Mouse (Mus musculus): ENCODE measurements around the gene Fpr3. TPM values are rescaled to one million over a fixed set of nuclear protein-coding genes. Genes with fewer than 3 reads are reported as not detected.

Gene Fpr3
- polyA plus RNA-seq, 1 experiment = not detected

DNA sequence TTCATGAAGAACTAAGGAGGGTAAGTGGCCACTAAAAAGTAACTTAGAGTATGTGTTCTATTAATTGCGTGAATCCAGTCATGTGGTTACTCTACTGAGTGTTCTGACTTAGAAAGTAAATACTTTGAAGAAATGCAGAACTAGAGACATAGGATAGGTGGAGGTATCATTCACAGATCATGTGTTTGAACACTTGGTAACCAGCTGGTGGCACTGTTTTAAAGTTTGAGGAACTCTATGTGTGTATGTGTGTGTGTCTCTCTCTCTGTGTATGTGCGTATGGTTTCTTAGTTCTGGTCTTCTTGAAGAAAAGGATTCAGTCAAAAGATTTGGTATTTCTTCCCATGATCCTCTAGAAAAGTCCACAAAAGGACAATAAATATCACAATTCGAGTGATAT is 27.5 kb upstream of the Fpr3 start:
- H3K27me3 ChIP-seq (ENCODE audit: control insufficient read depth, insufficient read depth, low read length) = no peaks in the 10 kb centered on the region
- WGBS = 56% methylated on average over 3 of the region's 3 CpGs
- no peak overlapping the region for H3K4me3 ChIP-seq (ENCODE audit: extremely low read depth, insufficient read depth, insufficient read length)
- no peaks in the 10 kb centered on the region for H3K4me1 ChIP-seq (ENCODE audit: control insufficient read depth, insufficient read depth, insufficient read length)
- no peak for DNase-seq (ENCODE audit: low read depth in 1 of 2, low spot score in 2 of 2)
- H3K27ac ChIP-seq (ENCODE audit: insufficient read depth, low read length) = no peak overlapping the region
- TF ChIP-seq CTCF (IDR thresholded peaks at IDR 0.05; ENCODE audit: extremely low read depth, insufficient read depth, insufficient read length, insufficient replicate concordance) = no peak
- no peak for TF ChIP-seq POLR2A (IDR thresholded peaks at IDR 0.05; ENCODE audit: low read depth, low read length)
- no peaks in the 10 kb centered on the region for H3K36me3 ChIP-seq (ENCODE audit: control insufficient read depth, insufficient read depth, low read length)

DNA sequence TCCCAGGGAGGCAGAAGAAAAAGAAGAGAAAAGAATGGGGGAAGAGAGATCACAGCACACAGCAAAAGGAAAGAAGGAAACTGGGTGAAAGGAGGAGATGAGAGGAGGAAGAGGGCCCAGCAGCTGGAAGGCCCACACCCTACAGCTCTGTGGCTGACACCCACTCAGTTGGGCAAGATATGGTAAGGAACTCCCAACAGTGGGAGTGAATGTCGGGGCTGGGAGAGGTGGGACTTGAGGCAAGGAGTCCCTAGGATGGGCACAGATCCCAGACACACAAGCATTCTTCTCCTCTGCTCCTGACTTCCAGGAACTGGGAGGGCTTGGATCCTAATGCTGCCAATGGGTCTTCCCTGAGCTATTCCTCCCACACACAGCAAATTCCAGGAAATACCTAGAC is 25.3 kb upstream of the Fpr3 start:
- WGBS = 61% methylated on average over 1 of the region's 1 CpGs
- Histone ChIP-seq H3K4me3 (ENCODE audit: extremely low read depth, insufficient read depth, insufficient read length) (no peak overlapping the region), H3K27me3 (ENCODE audit: control insufficient read depth, insufficient read depth, low read length) (no peaks in the 10 kb centered on the region), H3K27ac (ENCODE audit: insufficient read depth, low read length) (no peak overlapping the region), H3K4me1 (ENCODE audit: control insufficient read depth, insufficient read depth, insufficient read length) (no peaks in the 10 kb centered on the region), H3K36me3 (ENCODE audit: control insufficient read depth, insufficient read depth, low read length) (no peaks in the 10 kb centered on the region)
- DNase-seq (ENCODE audit: low read depth in 1 of 2, low spot score in 2 of 2) = no peak
- TF ChIP-seq CTCF (IDR thresholded peaks at IDR 0.05; ENCODE audit: extremely low read depth, insufficient read depth, insufficient read length, insufficient replicate concordance) = no peak
- no peak for TF ChIP-seq POLR2A (IDR thresholded peaks at IDR 0.05; ENCODE audit: low read depth, low read length)

DNA sequence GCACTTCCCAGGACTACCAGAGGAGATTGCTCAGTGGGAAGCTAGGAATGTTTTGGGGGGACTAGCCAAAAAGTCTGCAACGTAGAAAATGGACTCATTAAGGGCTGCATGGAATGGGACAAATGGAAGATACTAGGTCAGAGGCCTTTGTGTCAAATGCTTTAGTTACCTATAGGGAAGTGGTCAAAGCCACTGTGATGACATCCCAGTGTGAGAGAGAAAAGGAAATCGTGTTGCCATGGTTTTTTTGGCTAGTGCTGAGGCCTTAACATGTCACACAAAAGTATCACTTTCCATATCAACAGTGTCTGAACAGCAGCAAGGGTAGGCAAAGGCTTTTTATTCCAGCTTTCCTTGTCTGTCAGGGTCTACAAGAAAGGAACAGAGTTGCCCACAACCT is 22.5 kb upstream of the Fpr3 start:
- H3K4me1 ChIP-seq (ENCODE audit: control insufficient read depth, insufficient read depth, insufficient read length) = no peaks in the 10 kb centered on the region
- no peak overlapping the region for H3K4me3 ChIP-seq (ENCODE audit: extremely low read depth, insufficient read depth, insufficient read length)
- DNase-seq (ENCODE audit: low read depth in 1 of 2, low spot score in 2 of 2) = no peak
- H3K27ac ChIP-seq (ENCODE audit: insufficient read depth, low read length) = no peak overlapping the region
- no peaks in the 10 kb centered on the region for H3K36me3 ChIP-seq (ENCODE audit: control insufficient read depth, insufficient read depth, low read length)
- 41% methylated on average over 2 of the region's 2 CpGs for WGBS
- H3K27me3 ChIP-seq (ENCODE audit: control insufficient read depth, insufficient read depth, low read length) = no peaks in the 10 kb centered on the region
- TF ChIP-seq POLR2A (IDR thresholded peaks at IDR 0.05; ENCODE audit: low read depth, low read length) (no peak), CTCF (IDR thresholded peaks at IDR 0.05; ENCODE audit: extremely low read depth, insufficient read depth, insufficient read length, insufficient replicate concordance) (no peak)

DNA sequence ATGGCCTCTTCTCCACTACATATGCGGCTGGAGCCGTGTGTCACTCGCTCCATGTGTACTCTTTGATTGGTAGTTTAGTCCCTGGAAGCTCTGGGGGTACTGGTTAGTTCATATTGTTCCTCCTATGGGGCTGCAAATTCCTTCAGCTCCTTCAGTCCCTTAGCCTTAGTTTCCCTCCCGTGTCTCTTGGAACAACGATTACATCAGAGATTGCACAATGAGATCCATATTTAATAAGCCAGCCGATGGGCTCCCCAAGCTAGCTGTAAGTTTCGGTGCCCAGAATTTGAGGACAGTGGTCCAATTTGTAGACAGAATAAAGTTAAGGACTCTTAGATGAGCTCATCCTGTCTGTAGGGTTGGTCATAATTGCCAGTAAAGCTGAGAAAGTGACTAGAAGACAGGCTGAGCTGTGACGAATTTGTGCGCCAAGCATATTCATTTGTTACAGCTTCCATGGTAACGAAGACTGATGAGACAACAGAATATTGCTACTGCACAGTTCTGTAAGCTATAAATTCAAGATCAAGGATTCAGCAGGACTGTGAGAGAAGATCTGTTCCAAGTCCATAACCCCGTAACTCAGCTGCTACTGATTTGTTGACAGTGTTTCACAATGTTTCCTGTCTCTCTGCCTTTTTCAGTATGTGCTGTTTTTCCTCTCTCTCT is 20.7 kb upstream of the Fpr3 start:
- no peak for DNase-seq (ENCODE audit: low read depth in 1 of 2, low spot score in 2 of 2)
- no peak for TF ChIP-seq CTCF (IDR thresholded peaks at IDR 0.05; ENCODE audit: extremely low read depth, insufficient read depth, insufficient read length, insufficient replicate concordance)
- no peak for TF ChIP-seq POLR2A (IDR thresholded peaks at IDR 0.05; ENCODE audit: low read depth, low read length)
- WGBS = 83% methylated on average over 11 of the region's 11 CpGs

DNA sequence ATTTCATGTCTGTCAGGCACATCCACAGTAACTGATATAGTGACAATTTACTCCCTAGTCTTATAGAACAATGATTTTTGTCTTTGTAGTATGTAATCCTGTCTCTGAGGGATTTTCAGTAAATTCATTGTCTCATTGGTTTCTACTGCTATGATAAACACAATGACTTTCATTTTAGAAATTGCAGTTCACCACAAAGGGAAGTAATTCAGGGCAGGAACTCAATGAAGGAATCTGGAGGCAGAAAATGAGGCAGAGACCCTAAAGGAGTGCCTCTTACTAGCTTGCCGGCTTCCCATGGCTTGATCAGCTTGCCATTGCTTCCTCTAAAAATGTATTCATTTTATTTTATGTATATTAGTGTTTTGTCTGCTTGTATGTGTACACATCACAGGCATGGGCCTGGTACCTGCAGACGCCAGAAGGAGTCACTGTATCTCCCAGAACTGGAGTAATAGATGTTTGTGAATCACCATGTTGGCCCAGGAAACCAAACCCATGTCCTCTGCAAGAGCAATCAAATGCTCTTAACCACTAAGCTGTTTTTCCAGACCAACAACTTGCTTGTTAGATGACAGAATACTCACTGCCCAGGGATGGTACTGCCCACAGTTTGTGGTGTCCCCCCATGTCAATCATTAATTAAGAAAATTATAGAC is 16.6 kb upstream of the Fpr3 start:
- Histone ChIP-seq H3K36me3 (ENCODE audit: control insufficient read depth, insufficient read depth, low read length) (no peaks in the 10 kb centered on the region), H3K4me3 (ENCODE audit: extremely low read depth, insufficient read depth, insufficient read length) (no peak overlapping the region), H3K27me3 (ENCODE audit: control insufficient read depth, insufficient read depth, low read length) (no peaks in the 10 kb centered on the region), H3K27ac (ENCODE audit: insufficient read depth, low read length) (no peak overlapping the region; the same call in 1 of the 2 replicates), H3K4me1 (ENCODE audit: control insufficient read depth, insufficient read depth, insufficient read length) (no peaks in the 10 kb centered on the region)
- TF ChIP-seq POLR2A (IDR thresholded peaks at IDR 0.05; ENCODE audit: low read depth, low read length) (no peak), CTCF (IDR thresholded peaks at IDR 0.05; ENCODE audit: extremely low read depth, insufficient read depth, insufficient read length, insufficient replicate concordance) (no peak)
- WGBS = 42% methylated on average over 2 of the region's 2 CpGs
- DNase-seq (ENCODE audit: low read depth in 1 of 2, low spot score in 2 of 2) = no peak

More for the DNA sequence above, 20.7 kb upstream of the Fpr3 start:
- Histone ChIP-seq H3K27me3 (ENCODE audit: control insufficient read depth, insufficient read depth, low read length) (no peaks in the 10 kb centered on the region), H3K36me3 (ENCODE audit: control insufficient read depth, insufficient read depth, low read length) (no peaks in the 10 kb centered on the region), H3K4me3 (ENCODE audit: extremely low read depth, insufficient read depth, insufficient read length) (no peak overlapping the region), H3K4me1 (ENCODE audit: control insufficient read depth, insufficient read depth, insufficient read length) (no peaks in the 10 kb centered on the region), H3K27ac (ENCODE audit: insufficient read depth, low read length) (no peak overlapping the region; the same call in 1 of the 2 replicates)

DNA sequence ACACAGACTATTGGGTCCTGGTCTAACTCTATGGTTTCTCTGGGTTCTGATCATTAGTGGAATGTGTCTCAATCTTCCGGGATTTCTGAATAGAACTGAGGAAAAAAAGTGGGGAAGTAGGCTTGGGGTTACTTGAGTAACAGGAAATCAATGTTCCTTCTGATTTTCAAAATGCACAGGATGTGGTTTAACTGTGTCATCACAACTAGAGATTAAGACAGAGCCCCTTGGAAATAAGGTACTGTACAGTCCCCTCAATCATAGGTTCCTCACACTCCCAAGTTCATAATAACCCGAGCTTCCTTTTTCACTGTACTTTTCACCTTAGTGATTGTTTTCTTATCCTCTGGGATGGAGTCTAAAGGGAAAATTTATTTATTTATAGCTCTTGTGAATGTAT is 16.0 kb upstream of the Fpr3 start:
- H3K27ac ChIP-seq (ENCODE audit: insufficient read depth, low read length) = no peak overlapping the region
- TF ChIP-seq POLR2A (IDR thresholded peaks at IDR 0.05; ENCODE audit: low read depth, low read length) (no peak), CTCF (IDR thresholded peaks at IDR 0.05; ENCODE audit: extremely low read depth, insufficient read depth, insufficient read length, insufficient replicate concordance) (no peak)
- no peaks in the 10 kb centered on the region for H3K36me3 ChIP-seq (ENCODE audit: control insufficient read depth, insufficient read depth, low read length)
- 19% methylated on average over 2 of the region's 2 CpGs for WGBS
- no peaks in the 10 kb centered on the region for H3K4me1 ChIP-seq (ENCODE audit: control insufficient read depth, insufficient read depth, insufficient read length)
- H3K4me3 ChIP-seq (ENCODE audit: extremely low read depth, insufficient read depth, insufficient read length) = no peak overlapping the region
- no peak for DNase-seq (ENCODE audit: low read depth in 1 of 2, low spot score in 2 of 2)
- H3K27me3 ChIP-seq (ENCODE audit: control insufficient read depth, insufficient read depth, low read length) = no peaks in the 10 kb centered on the region

DNA sequence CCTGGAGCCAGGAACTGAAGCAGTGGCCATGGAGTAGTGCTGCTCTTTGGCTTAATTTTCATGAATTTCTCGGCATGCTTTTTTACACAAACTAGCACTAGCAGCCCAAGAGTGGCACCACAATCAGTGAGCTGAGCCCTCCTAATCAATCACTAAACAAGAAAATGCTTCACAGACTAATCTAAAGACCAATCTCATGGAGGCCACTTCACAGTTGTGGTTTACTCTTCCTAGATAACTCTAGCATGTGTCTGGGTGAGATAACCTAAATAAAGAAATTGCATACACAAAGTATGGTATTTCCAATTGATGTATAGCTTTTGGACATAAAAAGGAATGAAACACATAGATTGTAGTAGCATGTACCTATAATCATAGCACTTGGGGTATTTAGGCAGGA is 8.3 kb upstream of the Fpr3 start:
- no peaks in the 10 kb centered on the region for H3K36me3 ChIP-seq (ENCODE audit: control insufficient read depth, insufficient read depth, low read length)
- WGBS = 86% methylated on average over 1 of the region's 1 CpGs
- no peak for DNase-seq (ENCODE audit: low read depth in 1 of 2, low spot score in 2 of 2)
- H3K27me3 ChIP-seq (ENCODE audit: control insufficient read depth, insufficient read depth, low read length) = no peaks in the 10 kb centered on the region; the same call in 1 of the 2 replicates
- H3K4me1 ChIP-seq (ENCODE audit: control insufficient read depth, insufficient read depth, insufficient read length) = no peaks in the 10 kb centered on the region; the same call in 1 of the 2 replicates
- no peak overlapping the region for H3K27ac ChIP-seq (ENCODE audit: insufficient read depth, low read length)
- TF ChIP-seq CTCF (IDR thresholded peaks at IDR 0.05; ENCODE audit: extremely low read depth, insufficient read depth, insufficient read length, insufficient replicate concordance) (no peak), POLR2A (IDR thresholded peaks at IDR 0.05; ENCODE audit: low read depth, low read length) (no peak)
- no peak overlapping the region for H3K4me3 ChIP-seq (ENCODE audit: extremely low read depth, insufficient read depth, insufficient read length)

Measured in spleen, adult 2 months (tissue).